Mouse (Mus musculus) liver, embryonic 14.5 days (tissue): Measurements from ENCODE around the gene Sh3bp1.

Experiments used
- CTCF ChIP-seq: IDR thresholded peaks from 2 replicates; pipeline ENCODE4 v1.5.1; 2016; ENCODE audit warnings: antibody characterized with exemption, low read depth, control low read depth
- EP300 ChIP-seq: IDR thresholded peaks from 2 replicates; pipeline ENCODE4 v1.6.1; 2016; ENCODE audit warnings: antibody characterized with exemption, low read depth

- peak; percentile 78 for TF ChIP-seq CTCF
- no peak for TF ChIP-seq EP300
These were observed 29.8 kb upstream of the Sh3bp1 start for GRCm38 (mm10) chr15:78869775-78870174.
